Mouse (Mus musculus) embryonic facial prominence, embryonic 14.5 days (tissue): Measurements from ENCODE around the gene Cdk14. TPM values are rescaled to one million over a fixed set of nuclear protein-coding genes. Genes with fewer than 3 reads are reported as not detected.
"Not testable (repeated sequence)": the region's sequence is repeated elsewhere in the genome, so short reads cannot be mapped to it uniquely, and the experiment has no call there.

ENCODE experiments used
- ATAC-seq: fragments of 200-750 bp; cut with Nextera tagmentation; 2 replicates; pipeline ENCODE4 v1.8.0; 2017; ENCODE audit warnings: low read depth, moderate number of reproducible peaks, moderate TSS enrichment
- DNase-seq: peaks from one replicate; pipeline ENCODE4 v3.0.0-alpha.2; 2015; ENCODE audit warnings: low spot score
- H3K27ac ChIP-seq: fragments of 300-500 bp; sonication (generic); replicated peaks from 2 replicates; pipeline ENCODE4 v1.5.1; 2014; ENCODE audit warnings: low read depth, mild to moderate bottlenecking, low read length, moderate library complexity
- H3K27me3 ChIP-seq: fragments of 300-500 bp; sonication (generic); replicated peaks from 2 replicates; pipeline ENCODE4 v1.6.1; 2014; ENCODE audit warnings: low read length; ENCODE audit not compliant: control insufficient read depth, insufficient read depth
- H3K36me3 ChIP-seq: fragments of 300-500 bp; sonication (generic); 2 replicates; pipeline ENCODE4 v1.6.1; 2014; ENCODE audit warnings: low read length, mixed read lengths; ENCODE audit not compliant: control insufficient read depth, insufficient read depth
- H3K4me1 ChIP-seq: fragments of 300-500 bp; sonication (generic); 2 replicates; pipeline ENCODE4 v1.6.1; 2014; ENCODE audit warnings: antibody characterized with exemption, low read length; ENCODE audit not compliant: control insufficient read depth, insufficient read depth
- H3K4me2 ChIP-seq: fragments of 300-500 bp; sonication (generic); 2 replicates; pipeline ENCODE4 v1.6.1; 2014; ENCODE audit warnings: low read depth, mild to moderate bottlenecking, low read length, moderate library complexity, mixed read lengths
- H3K4me3 ChIP-seq: fragments of 300-500 bp; sonication (generic); 2 replicates; pipeline ENCODE4 v1.5.1; 2014; ENCODE audit warnings: low read depth, mild to moderate bottlenecking, low read length
- H3K9ac ChIP-seq: fragments of 300-500 bp; sonication (generic); 2 replicates; pipeline ENCODE4 v1.6.1; 2014; ENCODE audit warnings: low read depth, mild to moderate bottlenecking, low read length, moderate library complexity, mixed read lengths
- H3K9me3 ChIP-seq: fragments of 300-500 bp; sonication (generic); 2 replicates; pipeline ENCODE4 v1.6.1; 2016; ENCODE audit warnings: low read length; ENCODE audit not compliant: control insufficient read depth
- WGBS: fragments of 180-500 bp; shearing (Covaris S2); extraction: QIAGEN DNeasy Blood & Tissue Kit; methylation state at CpG from one replicate; pipeline ENCODE4 v1.1.7; 2014; 5-methylcytosine and 5-hydroxymethylcytosine counted together
- polyA plus RNA-seq: library from polyadenylated mRNA; unstranded; fragments of >200 nt; fragmentation: Nextera tagmentation; extraction: Ambion mirVana; gene quantifications from 2 replicates; pipeline ENCODE4 v1.2.1, GENCODE M21; 2014

Gene Cdk14
- polyA plus RNA-seq, 1 experiment from 2014 or later = 33.8 TPM

DNA sequence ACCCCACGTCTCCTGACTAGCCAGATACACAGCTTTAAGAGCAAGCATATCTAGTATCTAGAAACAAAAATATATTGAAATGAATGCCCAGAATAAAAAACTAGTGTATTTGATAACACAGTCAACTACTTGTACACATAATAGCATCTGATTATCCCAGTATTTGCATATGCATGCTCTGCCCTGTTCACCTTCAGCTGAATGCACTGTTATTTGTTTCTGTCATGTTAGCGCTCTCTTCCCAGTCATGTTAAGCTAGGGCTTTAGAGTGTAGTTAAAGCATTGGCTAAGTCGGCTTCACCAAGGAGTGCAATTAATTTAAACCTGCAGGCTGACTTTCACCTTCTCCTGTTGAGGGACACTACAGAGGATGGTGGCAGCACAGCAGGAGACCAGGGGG lies 490.5 kb downstream of the Cdk14 start:
- WGBS = 62% methylated on average over 3 of the region's 3 CpGs
- H3K9ac ChIP-seq = no peak overlapping the region
- no peak overlapping the region for H3K27ac ChIP-seq
- no peak overlapping the region for H3K4me2 ChIP-seq
- H3K4me1 ChIP-seq = no peaks in the 10 kb centered on the region
- H3K27me3 ChIP-seq = no peaks in the 10 kb centered on the region
- ATAC-seq (no peak), DNase-seq (no peak)
- H3K4me3 ChIP-seq = no peak overlapping the region
- H3K36me3 ChIP-seq = no peaks in the 10 kb centered on the region
- no peaks in the 10 kb centered on the region for H3K9me3 ChIP-seq

DNA sequence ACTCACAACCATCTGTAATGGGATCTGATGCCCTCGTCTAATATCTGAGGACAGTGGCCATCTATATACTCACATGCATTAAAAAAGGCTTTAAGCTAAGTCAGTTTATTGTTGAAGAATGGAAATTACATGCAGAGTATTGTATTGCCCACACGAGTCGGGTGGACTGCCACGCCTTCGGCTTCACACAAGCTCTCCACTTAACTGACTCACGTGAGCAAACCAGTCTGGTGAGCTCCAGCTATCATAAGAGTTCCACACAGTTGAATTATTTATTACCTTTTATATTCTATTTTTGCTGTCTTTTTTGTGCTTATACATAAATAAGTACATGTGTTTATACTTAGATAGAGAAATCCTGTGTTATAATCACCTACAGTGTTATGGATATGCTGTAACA lies 495.2 kb downstream of the Cdk14 start:
- Histone ChIP-seq H3K4me1 (no peaks in the 10 kb centered on the region), H3K4me2 (no peak overlapping the region), H3K36me3 (no peaks in the 10 kb centered on the region), H3K27me3 (no peaks in the 10 kb centered on the region), H3K27ac (no peak overlapping the region), H3K4me3 (no peak overlapping the region), H3K9ac (no peak overlapping the region), H3K9me3 (no peaks in the 10 kb centered on the region)
- no peak for DNase-seq
- ATAC-seq = no peak
- 72% methylated on average over 6 of the region's 6 CpGs for WGBS

DNA sequence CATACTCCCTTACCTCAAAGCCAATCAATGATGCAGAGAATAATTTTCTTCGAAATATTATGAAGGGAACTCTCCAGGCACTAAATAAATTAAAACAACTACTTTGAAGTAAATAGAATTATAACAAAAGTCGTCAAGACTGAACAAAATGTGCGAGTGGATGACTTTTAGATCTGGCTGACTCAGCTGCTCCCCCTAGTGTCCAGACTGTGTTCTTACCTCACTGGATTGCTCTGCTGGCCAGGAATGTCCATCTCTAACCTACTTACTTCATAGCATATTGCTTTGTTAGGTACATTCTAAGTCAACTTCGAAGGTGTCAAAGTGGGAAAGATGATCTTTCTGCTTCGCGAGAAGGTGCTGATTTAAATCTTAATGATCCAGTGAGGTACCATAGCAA lies 501.7 kb downstream of the Cdk14 start:
- Histone ChIP-seq H3K27me3 (no peaks in the 10 kb centered on the region), H3K36me3 (no peaks in the 10 kb centered on the region), H3K4me1 (no peaks in the 10 kb centered on the region), H3K9me3 (no peaks in the 10 kb centered on the region), H3K4me3 (no peak overlapping the region), H3K9ac (no peak overlapping the region), H3K27ac (no peak overlapping the region), H3K4me2 (no peak overlapping the region)
- ATAC-seq (no peak), DNase-seq (peak; percentile 74)
- WGBS = 10% methylated on average over 6 of the region's 6 CpGs

DNA sequence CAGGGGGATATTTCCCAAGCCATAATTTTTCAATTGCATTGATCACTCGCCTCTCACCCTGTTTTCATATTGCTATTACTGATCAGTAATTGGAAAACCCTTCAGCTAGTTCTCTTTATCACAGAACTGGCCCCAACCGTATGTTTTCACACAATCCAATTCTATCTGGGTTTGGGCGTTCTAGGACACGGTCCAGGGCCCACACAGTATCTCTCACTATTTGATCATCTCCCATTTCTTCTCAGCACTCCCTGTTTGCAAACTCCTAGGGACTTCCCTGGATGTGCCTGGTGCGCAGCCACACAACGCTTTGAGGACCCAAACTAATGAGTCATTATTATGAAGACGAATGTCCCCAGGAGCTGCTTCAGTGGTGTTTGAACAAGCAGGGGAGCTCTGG lies 502.4 kb downstream of the Cdk14 start:
- 85% methylated on average over 7 of the region's 7 CpGs for WGBS
- H3K27me3 ChIP-seq = no peaks in the 10 kb centered on the region
- H3K9me3 ChIP-seq = no peaks in the 10 kb centered on the region
- no peak overlapping the region for H3K27ac ChIP-seq
- no peaks in the 10 kb centered on the region for H3K36me3 ChIP-seq
- no peaks in the 10 kb centered on the region for H3K4me1 ChIP-seq
- H3K4me3 ChIP-seq = no peak overlapping the region
- no peak overlapping the region for H3K9ac ChIP-seq
- ATAC-seq (no peak), DNase-seq (no peak)
- H3K4me2 ChIP-seq = no peak overlapping the region

DNA sequence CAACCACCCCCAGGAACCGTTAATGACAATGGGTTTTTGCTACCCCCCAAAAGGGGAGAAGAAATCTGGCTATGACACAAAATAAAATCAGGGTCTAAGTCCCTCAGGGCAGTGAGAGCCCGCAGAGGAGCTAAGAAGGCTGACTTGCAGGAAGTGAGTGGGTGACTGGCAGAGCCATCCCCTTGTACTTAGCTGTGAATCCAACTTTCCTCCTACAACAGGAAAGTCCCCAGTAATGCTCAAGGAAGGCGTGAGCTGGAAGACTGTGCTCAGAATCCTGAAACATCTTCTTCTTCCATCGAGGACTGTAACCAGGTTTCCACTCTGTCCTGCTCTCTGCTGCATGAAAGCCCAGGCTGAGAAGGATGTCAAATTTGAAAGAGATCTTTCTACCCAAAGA lies 502.8 kb downstream of the Cdk14 start:
- DNase-seq (no peak), ATAC-seq (no peak)
- H3K9me3 ChIP-seq = no peaks in the 10 kb centered on the region
- H3K4me2 ChIP-seq = no peak overlapping the region
- 81% methylated on average over 4 of the region's 4 CpGs for WGBS
- H3K27me3 ChIP-seq = no peaks in the 10 kb centered on the region
- no peak overlapping the region for H3K9ac ChIP-seq
- H3K27ac ChIP-seq = no peak overlapping the region
- H3K4me1 ChIP-seq = no peaks in the 10 kb centered on the region; the same call in 1 of the 2 replicates
- no peak overlapping the region for H3K4me3 ChIP-seq
- no peaks in the 10 kb centered on the region for H3K36me3 ChIP-seq

DNA sequence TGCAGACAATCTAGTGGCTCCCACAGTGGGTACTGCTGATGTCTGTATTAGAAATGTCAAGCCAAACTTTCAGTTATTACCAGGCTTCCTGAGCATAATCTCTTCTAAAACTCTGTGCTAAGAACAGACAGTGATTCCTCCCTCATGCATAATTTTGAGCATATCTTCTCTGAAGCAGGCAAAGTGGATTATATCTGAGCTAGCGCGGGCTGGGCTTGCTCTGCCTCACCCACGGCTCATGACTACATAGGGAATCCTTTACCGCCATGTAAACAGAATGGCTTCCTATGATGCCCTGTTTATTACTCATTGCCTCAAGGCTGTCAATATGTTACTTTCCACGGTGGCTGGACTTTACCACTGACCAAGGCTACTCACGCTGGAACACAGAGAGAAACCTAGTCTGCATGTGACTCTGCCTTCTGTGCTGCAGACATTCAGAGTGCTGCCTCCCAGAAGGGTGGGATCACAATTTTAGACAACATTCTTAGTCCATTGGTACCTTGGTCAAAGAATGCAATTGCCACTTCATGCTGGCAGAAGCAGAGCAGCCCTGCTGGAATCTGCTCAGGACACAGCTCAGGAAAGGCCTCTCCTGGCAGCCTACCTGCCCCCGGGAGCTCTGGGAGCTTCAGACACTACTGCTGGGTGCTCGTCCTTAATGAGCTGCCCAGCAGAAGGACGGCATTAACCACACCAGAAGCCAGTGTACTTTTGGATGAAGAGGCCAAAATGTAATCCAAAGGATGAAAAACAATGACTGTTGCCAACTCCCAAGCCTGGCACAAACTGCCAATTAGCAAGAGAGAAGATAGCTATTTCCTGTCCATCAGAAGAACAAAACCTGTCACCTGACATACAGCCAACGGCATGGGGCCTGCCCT lies 503.5 kb downstream of the Cdk14 start:
- no peaks in the 10 kb centered on the region for H3K9me3 ChIP-seq
- no peak overlapping the region for H3K4me2 ChIP-seq
- no peaks in the 10 kb centered on the region for H3K36me3 ChIP-seq
- H3K4me1 ChIP-seq = peaks cover 3% of the 10 kb centered on the region; the same call in 1 of the 2 replicates
- no peak overlapping the region for H3K4me3 ChIP-seq
- 86% methylated on average over 10 of the region's 10 CpGs for WGBS
- no peak overlapping the region for H3K9ac ChIP-seq
- H3K27ac ChIP-seq = no peak overlapping the region
- H3K27me3 ChIP-seq = no peaks in the 10 kb centered on the region
- DNase-seq (no peak), ATAC-seq (no peak)

DNA sequence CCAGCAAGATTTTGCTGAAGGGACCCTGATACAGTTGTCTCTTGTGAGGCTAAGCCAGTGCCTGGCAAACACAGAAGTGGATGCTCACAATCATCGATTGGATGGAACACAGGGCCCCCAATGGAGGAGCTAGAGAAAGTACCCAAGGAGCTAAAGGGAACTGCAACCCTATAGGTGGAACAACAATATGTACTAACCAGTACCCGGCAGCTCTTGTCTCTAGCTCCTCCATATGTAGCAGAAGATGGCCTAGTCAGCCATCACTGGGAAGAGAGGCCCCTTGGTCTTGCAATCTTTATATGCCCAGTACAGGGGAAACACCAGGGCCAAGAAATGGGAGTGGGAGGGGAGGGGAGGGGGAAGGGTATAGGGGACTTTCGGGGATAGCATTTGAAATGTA lies 515.2 kb downstream of the Cdk14 start:
- not testable (repeated sequence) for ATAC-seq, H3K4me2 ChIP-seq, H3K9me3 ChIP-seq, H3K27me3 ChIP-seq, H3K4me3 ChIP-seq, H3K27ac ChIP-seq, H3K36me3 ChIP-seq, DNase-seq, H3K9ac ChIP-seq, H3K4me1 ChIP-seq
- WGBS = 89% methylated on average over 3 of the region's 3 CpGs

DNA sequence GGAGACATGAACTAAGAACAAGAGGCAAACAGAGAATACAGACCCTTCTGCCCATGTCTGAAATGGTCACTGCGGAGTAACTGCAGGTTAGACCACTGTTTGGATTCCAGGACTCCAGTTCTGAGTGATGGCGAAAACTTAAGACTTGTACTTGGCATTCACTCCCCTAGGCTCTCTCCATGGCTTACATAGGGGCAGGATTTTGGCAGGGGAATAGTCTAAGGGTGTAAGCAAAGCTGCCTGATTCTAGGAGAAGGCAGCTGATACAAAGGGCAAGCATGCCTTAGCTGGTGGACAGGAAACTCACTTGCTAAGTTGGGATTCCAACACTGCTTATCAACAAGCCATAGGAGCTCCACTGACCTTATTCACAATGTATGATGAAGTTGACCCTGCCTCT lies 521.9 kb downstream of the Cdk14 start:
- H3K36me3 ChIP-seq = no peaks in the 10 kb centered on the region
- ATAC-seq = no peak
- H3K4me3 ChIP-seq = no peak overlapping the region
- H3K9ac ChIP-seq = no peak overlapping the region
- 91% methylated on average over 2 of the region's 2 CpGs for WGBS
- no peak overlapping the region for H3K27ac ChIP-seq
- H3K9me3 ChIP-seq = no peaks in the 10 kb centered on the region
- no peak overlapping the region for H3K4me2 ChIP-seq
- no peaks in the 10 kb centered on the region for H3K27me3 ChIP-seq
- DNase-seq = no peak
- peaks cover 16% of the 10 kb centered on the region for H3K4me1 ChIP-seq

DNA sequence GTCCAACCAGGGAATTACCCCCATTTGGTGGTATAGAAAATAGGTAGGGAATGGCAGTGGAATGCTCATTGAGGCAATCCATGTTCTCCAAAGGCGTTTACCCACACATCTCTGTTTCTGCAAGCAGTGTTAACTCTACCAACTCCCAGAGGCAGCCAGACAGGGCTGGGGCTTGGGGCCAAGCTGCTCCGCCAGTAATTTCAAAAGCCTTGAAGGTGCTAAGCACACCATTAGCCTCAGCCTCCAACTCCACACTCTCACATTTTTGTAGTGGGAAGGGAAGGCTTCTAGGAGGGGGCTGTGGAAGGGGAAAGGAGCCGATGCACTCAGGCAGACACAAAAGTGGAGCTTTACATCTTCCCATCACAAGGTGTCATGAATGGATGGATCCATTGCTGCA lies 525.1 kb downstream of the Cdk14 start:
- H3K9me3 ChIP-seq = no peaks in the 10 kb centered on the region
- H3K9ac ChIP-seq = no peak overlapping the region
- no peak for DNase-seq
- 52% methylated on average over 3 of the region's 3 CpGs for WGBS
- H3K4me2 ChIP-seq = no peak overlapping the region
- no peaks in the 10 kb centered on the region for H3K36me3 ChIP-seq
- no peak for ATAC-seq
- H3K27ac ChIP-seq = no peak overlapping the region
- H3K27me3 ChIP-seq = no peaks in the 10 kb centered on the region
- H3K4me1 ChIP-seq = peaks cover 16% of the 10 kb centered on the region
- no peak overlapping the region for H3K4me3 ChIP-seq
